10 mouse cellular contexts compared by ENCODE assay signal in genomic region chr3:96459757-96460567, GRCm38 (mm10). TPM values are rescaled to one million over a fixed set of nuclear protein-coding genes. Genes with fewer than 3 reads are reported as not detected.
DNase-seq lines count a peak whose midpoint lies in the region; ATAC-seq and TF ChIP-seq lines count a peak whose summit lies in the region.
"Not testable (repeated sequence)": the region's sequence is repeated elsewhere in the genome, so short reads cannot be mapped to it uniquely, and the experiment has no call there.
"Had no signal": no experiment of that assay in that cellular context is flagged by ENCODE, and none has a peak within 500 bp of the region (broad histone marks: within the 10 kb centered on the region; RNA-seq: fewer than 3 reads in every experiment).

No protein-coding gene starts in this region.

- ATAC-seq in embryonic facial prominence, embryonic 15.5 days (ENCODE audit: insufficient number of reproducible peaks, low FRiP score, low TSS enrichment, low read depth): peak; percentile 61; the same call in 1 of the 2 replicates
- ATAC-seq in heart, embryonic 11.5 days (replicated peaks; ENCODE audit: insufficient number of reproducible peaks, low FRiP score, low TSS enrichment): peak; percentile 83
- peak; percentile 69 for ATAC-seq in hindbrain, embryonic 12.5 days (ENCODE audit: low FRiP score)
- peak; percentile 72 for ATAC-seq in intestine, postnatal 0 days
- peak; percentile 68; the same call in 1 of the 2 replicates for ATAC-seq in limb, embryonic 15.5 days (ENCODE audit: insufficient number of reproducible peaks, low FRiP score, low TSS enrichment, low read depth)
- ATAC-seq in lung, embryonic 15.5 days (ENCODE audit: borderline replicate concordance, extremely low read depth, low FRiP score, low TSS enrichment): peak; percentile 90
- peak; percentile 69 for ATAC-seq in midbrain, embryonic 15.5 days (replicated peaks)
- peak; percentile 71 for ATAC-seq in stomach, postnatal 0 days (ENCODE audit: low FRiP score, low TSS enrichment)

- H3K9ac ChIP-seq in embryonic facial prominence, embryonic 15.5 days; heart, embryonic 11.5 days (ENCODE audit: low read depth, low read length); hindbrain, embryonic 12.5 days; intestine, postnatal 0 days (ENCODE audit: low read depth, low read length); limb, embryonic 15.5 days; lung, embryonic 15.5 days; midbrain, embryonic 15.5 days; stomach, postnatal 0 days (ENCODE audit: low read length): not testable (repeated sequence)

- H3K4me1 ChIP-seq in embryonic facial prominence, embryonic 15.5 days; heart, embryonic 11.5 days (ENCODE audit: control insufficient read depth, insufficient read depth, low read length); hindbrain, embryonic 12.5 days; intestine, postnatal 0 days (replicated peaks; ENCODE audit: control insufficient read depth, insufficient read depth, low read length); limb, embryonic 15.5 days; lung, embryonic 15.5 days; midbrain, embryonic 15.5 days; stomach, postnatal 0 days (replicated peaks; ENCODE audit: control insufficient read depth, insufficient read depth): not testable (repeated sequence)

- not testable (repeated sequence) for H3K4me3 ChIP-seq in embryonic facial prominence, embryonic 15.5 days (replicated peaks); heart, embryonic 11.5 days (ENCODE audit: low read depth, low read length); hindbrain, embryonic 12.5 days; intestine, postnatal 0 days (ENCODE audit: low read depth, low read length); limb, embryonic 15.5 days; lung, embryonic 15.5 days; midbrain, embryonic 15.5 days; stomach, postnatal 0 days (ENCODE audit: low read depth, low read length)

- H3K4me2 ChIP-seq in embryonic facial prominence, embryonic 15.5 days (replicated peaks); heart, embryonic 11.5 days; hindbrain, embryonic 12.5 days (replicated peaks); intestine, postnatal 0 days (replicated peaks; ENCODE audit: low read depth); limb, embryonic 15.5 days; lung, embryonic 15.5 days; midbrain, embryonic 15.5 days; stomach, postnatal 0 days (replicated peaks; ENCODE audit: low read depth): not testable (repeated sequence)

- H3K27ac ChIP-seq in embryonic facial prominence, embryonic 15.5 days (replicated peaks); heart, embryonic 11.5 days (ENCODE audit: low read depth, low read length); hindbrain, embryonic 12.5 days; intestine, postnatal 0 days (ENCODE audit: low read depth, low read length); limb, embryonic 15.5 days; lung, embryonic 15.5 days; midbrain, embryonic 15.5 days; stomach, postnatal 0 days (replicated peaks): not testable (repeated sequence)

- TF ChIP-seq EP300 in stomach, postnatal 0 days (optimal IDR thresholded peaks at IDR 0.05): not testable (repeated sequence)

- WGBS in embryonic facial prominence, embryonic 15.5 days: 0% methylated on average over 1 of the region's 58 CpGs
- 0% methylated on average over 1 of the region's 58 CpGs for WGBS in heart, embryonic 11.5 days (ENCODE audit: insufficient replicate concordance)
- no CpG with 5 or more reads among the region's 58 CpGs for WGBS in hindbrain, embryonic 12.5 days
- WGBS in intestine, postnatal 0 days: 0% methylated on average over 1 of the region's 58 CpGs
- WGBS in limb, embryonic 15.5 days: 0% methylated on average over 1 of the region's 58 CpGs
- 0% methylated on average over 1 of the region's 58 CpGs for WGBS in lung, embryonic 15.5 days
- WGBS in midbrain, embryonic 15.5 days: 0% methylated on average over 1 of the region's 58 CpGs
- WGBS in stomach, postnatal 0 days: 0% methylated on average over 1 of the region's 58 CpGs

- peaks cover 14% of the 10 kb centered on the region for H3K27me3 ChIP-seq in embryonic facial prominence, embryonic 15.5 days
- H3K27me3 ChIP-seq in heart, embryonic 11.5 days (ENCODE audit: control insufficient read depth, insufficient read depth, low read length); intestine, postnatal 0 days (replicated peaks; ENCODE audit: control insufficient read depth, insufficient read depth, low read length); stomach, postnatal 0 days (ENCODE audit: control insufficient read depth, insufficient read depth, low read length): not testable (repeated sequence)
- peaks cover 21% of the 10 kb centered on the region for H3K27me3 ChIP-seq in hindbrain, embryonic 12.5 days
- H3K27me3 ChIP-seq in limb, embryonic 15.5 days: peaks cover 16% of the 10 kb centered on the region; the same call in 1 of the 2 replicates
- H3K27me3 ChIP-seq in lung, embryonic 15.5 days: peaks cover 12% of the 10 kb centered on the region
- peaks cover 22% of the 10 kb centered on the region for H3K27me3 ChIP-seq in midbrain, embryonic 15.5 days (replicated peaks)

- not testable (repeated sequence) for H3K9me3 ChIP-seq in embryonic facial prominence, embryonic 15.5 days (replicated peaks); heart, embryonic 11.5 days (replicated peaks; ENCODE audit: control insufficient read depth, low read length); hindbrain, embryonic 12.5 days (replicated peaks); intestine, postnatal 0 days (ENCODE audit: control insufficient read depth); limb, embryonic 15.5 days; lung, embryonic 15.5 days; midbrain, embryonic 15.5 days; stomach, postnatal 0 days (ENCODE audit: control insufficient read depth, low read length)

- DNase-seq in stomach, postnatal 0 days (ENCODE audit: low spot score): not testable (repeated sequence)

- H3K36me3 ChIP-seq in embryonic facial prominence, embryonic 15.5 days; heart, embryonic 11.5 days (ENCODE audit: control insufficient read depth, insufficient read depth, low read length); hindbrain, embryonic 12.5 days; intestine, postnatal 0 days (ENCODE audit: control insufficient read depth, insufficient read depth); limb, embryonic 15.5 days; lung, embryonic 15.5 days; midbrain, embryonic 15.5 days (replicated peaks); stomach, postnatal 0 days (ENCODE audit: control insufficient read depth, insufficient read depth, low read length): not testable (repeated sequence)

- not testable (repeated sequence) for TF ChIP-seq CTCF in intestine, postnatal 0 days (IDR thresholded peaks at IDR 0.05; ENCODE audit: low read depth); stomach, postnatal 0 days (IDR thresholded peaks at IDR 0.05; ENCODE audit: low read depth)

RNA-seq across cellular contexts. Expression of gene BC107364, which starts 7.9 kb away (rescaled TPM):
- polyA plus RNA-seq in embryonic facial prominence, embryonic 15.5 days (2015; fragmentation: Nextera tagmentation; extraction: Ambion mirVana): 0.31 TPM in 1 of 2 replicates, not detected in the other
- 0.43 TPM in 1 of 2 replicates, not detected in the other for polyA plus RNA-seq in heart, embryonic 11.5 days (2014; fragmentation: Nextera tagmentation; extraction: Ambion mirVana)
- polyA plus RNA-seq in hindbrain, embryonic 12.5 days (2016; fragmentation: Nextera tagmentation; extraction: Ambion mirVana): not detected in 2 replicates
- polyA plus RNA-seq in intestine, postnatal 0 days (2015; fragmentation: Nextera tagmentation; extraction: Ambion mirVana): 0.54 and 0.56 TPM in 2 replicates
- 0.22 and 0.55 TPM in 2 replicates for polyA plus RNA-seq in limb, embryonic 15.5 days (2015; fragmentation: Nextera tagmentation; extraction: Ambion mirVana)
- polyA plus RNA-seq in lung, embryonic 15.5 days (2015; fragmentation: Nextera tagmentation; extraction: Ambion mirVana): 0.14 TPM in 1 of 2 replicates, not detected in the other
- not detected in 2 replicates for polyA plus RNA-seq in midbrain, embryonic 15.5 days (2015; fragmentation: Nextera tagmentation; extraction: Ambion mirVana)
- polyA plus RNA-seq in stomach, postnatal 0 days (2015; fragmentation: Nextera tagmentation; extraction: Ambion mirVana): 0.18 and 0.36 TPM in 2 replicates
- polyA plus RNA-seq: brain, embryonic 14.5 days; liver, adult 2 months had no signal
